Mouse (Mus musculus): ENCODE measurements at regions not wholly inside any gene's neighbourhood (a gene's known extent, or its start where the extent isn't known, plus 50 kb on each side); places are given as distances from the start of the nearest gene placed in this dataset.
"Not testable (repeated sequence)": the region's sequence is repeated elsewhere in the genome, so short reads cannot be mapped to it uniquely, and the experiment has no call there.

DNA sequence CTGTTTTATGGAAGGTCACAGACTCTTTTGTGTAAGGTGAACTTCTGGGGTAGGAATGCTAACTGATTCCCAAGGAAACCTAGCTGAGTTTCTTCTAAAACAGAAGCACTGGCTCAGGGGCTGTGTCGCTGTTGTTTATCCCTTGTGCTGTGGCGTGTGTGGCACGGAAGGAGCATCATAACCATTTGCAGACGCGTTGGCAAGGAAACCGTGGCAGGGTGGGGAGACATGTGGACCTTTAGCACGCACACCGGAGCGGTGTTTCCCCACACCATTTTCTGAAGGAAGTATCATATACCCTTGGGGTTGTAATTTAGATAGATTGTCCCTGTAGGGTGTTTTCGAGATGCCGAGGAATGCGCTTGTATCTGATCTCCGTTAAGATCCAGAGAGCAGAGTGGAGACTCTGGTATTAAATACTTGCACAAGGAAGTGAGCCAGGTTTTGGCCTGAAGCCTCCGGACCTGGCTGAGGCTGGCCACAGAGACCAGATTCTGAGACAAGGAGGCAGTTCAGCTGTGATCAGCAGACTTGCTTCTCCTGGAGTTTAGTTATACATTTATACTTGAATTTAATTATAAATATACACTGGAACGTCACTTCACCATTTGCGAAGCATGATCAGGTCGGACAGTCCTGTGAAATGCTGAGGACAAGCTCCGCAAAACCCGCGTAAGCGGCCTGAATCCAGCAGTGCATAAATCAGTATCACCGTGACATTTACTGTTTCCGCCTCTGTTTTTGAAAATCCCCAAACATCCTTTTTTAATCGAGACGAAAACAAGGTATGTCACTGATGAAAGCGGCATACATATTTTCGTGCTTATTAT is 84.5 kb upstream of the Adgrl2 start:
- no peak for DNase-seq (ENCODE audit: low spot score in 2 of 2)

DNA sequence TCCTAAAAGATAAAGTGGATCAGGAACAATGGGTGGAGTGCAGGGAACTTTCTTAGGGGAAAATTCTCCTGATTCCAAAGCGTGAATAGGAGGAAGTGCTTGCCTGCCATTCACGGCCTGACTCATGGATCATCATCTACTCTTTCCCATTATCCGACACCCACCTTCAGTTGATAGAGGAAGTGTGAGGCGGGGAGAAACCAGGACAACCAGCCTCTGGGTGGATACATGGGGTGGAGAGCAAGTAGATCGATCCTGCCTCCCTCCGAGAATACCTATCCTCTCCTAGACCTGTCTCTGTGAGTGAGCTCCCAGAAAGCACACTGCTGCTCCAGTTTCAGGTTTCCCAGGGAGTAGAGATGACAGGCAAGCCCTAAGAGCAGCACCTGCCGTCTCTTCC is 79.8 kb upstream of the Adgrl2 start:
- DNase-seq (ENCODE audit: low spot score in 2 of 2), result no peak

- DNase-seq (ENCODE audit: low spot score in 2 of 2), result no peak
Measured at GRCm38 (mm10) chr3:149069436-149069835, 79.1 kb upstream of the Adgrl2 start.

DNA sequence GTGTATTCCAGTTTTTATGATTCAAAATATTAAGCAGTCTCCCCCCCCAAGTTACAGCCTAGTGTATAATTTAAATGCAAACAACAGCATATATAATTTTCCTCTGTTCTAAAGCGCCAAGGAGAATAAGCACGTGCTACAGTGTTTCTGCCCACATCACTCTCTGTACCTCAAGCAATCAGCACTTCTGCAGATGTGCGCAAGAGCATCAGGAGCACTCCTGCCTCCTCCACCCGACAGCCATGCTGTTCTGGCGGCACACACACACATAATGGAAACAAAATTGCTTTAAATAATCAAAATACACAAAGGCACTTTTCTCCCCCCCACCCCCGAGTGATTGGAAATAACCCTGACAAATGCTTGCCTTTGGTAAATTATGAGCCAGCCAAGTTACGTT is 78.5 kb upstream of the Adgrl2 start:
- DNase-seq (ENCODE audit: low spot score in 2 of 2), result no peak

DNA sequence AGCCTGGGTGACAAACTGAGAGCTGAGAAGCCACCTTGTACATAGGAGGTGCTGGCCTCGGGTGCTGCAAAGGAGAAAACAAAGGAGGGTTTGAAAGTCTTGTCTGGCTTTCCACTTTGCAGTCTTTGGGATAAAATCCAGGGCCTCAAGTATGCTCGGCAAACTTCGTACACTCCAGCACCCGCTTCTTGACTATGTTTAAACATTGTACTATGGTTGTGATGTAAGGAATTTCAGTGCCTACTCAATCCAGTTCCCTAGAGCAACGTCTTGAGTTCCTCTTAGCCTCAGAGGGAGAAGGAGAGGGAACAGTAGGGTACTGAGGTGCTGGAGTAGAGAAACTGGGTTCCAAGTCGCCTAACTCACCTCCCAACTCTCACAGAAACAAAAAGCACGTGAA is 77.4 kb upstream of the Adgrl2 start:
- DNase-seq (ENCODE audit: low spot score in 2 of 2), result no peak

DNA sequence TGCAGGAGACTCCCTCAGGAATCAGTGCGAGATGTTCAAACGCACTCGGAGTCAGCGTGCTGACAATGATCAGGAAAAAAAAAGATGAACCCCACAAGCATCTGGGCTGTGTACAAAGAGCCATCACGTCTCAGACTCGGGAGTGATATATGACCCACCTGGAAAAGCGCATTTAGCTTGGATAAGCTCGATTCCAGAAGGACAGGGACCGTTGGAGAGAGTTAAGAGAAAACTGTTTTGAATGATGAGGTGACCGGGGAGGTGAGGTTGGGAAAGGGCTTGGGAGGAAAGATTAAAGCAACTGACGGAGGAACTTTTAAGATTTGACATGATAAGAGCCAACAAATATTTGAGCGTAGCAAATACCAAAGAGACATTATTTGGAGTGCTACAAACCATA is 64.7 kb upstream of the Adgrl2 start:
- no peak for DNase-seq (ENCODE audit: low spot score in 2 of 2)

- not testable (repeated sequence) for DNase-seq (ENCODE audit: low spot score in 2 of 2)
Measured at GRCm38 (mm10) chr3:149052295-149052902, 62.0 kb upstream of the Adgrl2 start.

- DNase-seq (ENCODE audit: low spot score in 2 of 2), result no peak
Measured at GRCm38 (mm10) chr3:149045343-149045742, 55.0 kb upstream of the Adgrl2 start.

DNA sequence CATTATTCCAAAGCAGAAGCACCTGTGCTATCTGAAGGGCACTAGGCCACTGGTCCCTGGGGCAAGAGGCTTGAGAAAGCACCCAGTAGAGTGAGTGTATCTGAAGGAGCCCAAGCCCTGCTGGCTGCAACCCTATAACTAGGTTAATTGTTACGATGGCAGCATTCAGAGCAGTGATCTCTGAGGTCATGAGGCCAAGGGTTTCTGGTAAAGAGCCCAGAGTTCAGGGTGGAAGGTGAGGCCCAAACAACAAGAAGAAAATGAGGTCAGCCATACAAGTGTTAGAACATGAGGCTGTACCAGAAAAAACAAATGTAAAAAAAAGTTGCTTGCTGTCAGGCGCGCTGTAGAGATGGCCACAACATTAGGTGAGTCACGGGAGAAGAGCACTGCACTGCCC is 53.5 kb upstream of the Adgrl2 start:
- DNase-seq (ENCODE audit: low spot score in 2 of 2), result no peak

GRCm38 (mm10) chr3:149042527-149042926 is 52.2 kb upstream of the Adgrl2 start:
- DNase-seq (ENCODE audit: low spot score in 2 of 2), result no peak

- no peak for DNase-seq (ENCODE audit: low spot score in 2 of 2)
Measured at GRCm38 (mm10) chr3:149041188-149041587, 50.8 kb upstream of the Adgrl2 start.

All from right cerebral cortex, postnatal 36 days (tissue).